Mouse (Mus musculus) embryonic facial prominence, embryonic 13.5 days (tissue): ENCODE measurements around the gene Ngef. TPM values are rescaled to one million over a fixed set of nuclear protein-coding genes. Genes with fewer than 3 reads are reported as not detected.

ENCODE experiments used
- ATAC-seq: fragments of 200-750 bp; cut with Nextera tagmentation; 2 replicates; pipeline ENCODE4 v1.8.0; 2017; ENCODE audit warnings: low read depth; ENCODE audit not compliant: insufficient number of reproducible peaks, insufficient read depth, low FRiP score, low TSS enrichment
- H3K27ac ChIP-seq: fragments of 300-500 bp; sonication (generic); 2 replicates; pipeline ENCODE4 v1.5.1; 2015; ENCODE audit warnings: moderate library complexity, mild to moderate bottlenecking, inconsistent platforms
- H3K27me3 ChIP-seq: fragments of 300-500 bp; sonication (generic); 2 replicates; pipeline ENCODE4 v1.6.1; 2015; ENCODE audit warnings: mild to moderate bottlenecking, inconsistent platforms
- H3K36me3 ChIP-seq: fragments of 300-500 bp; sonication (generic); 2 replicates; pipeline ENCODE4 v1.6.1; 2015; ENCODE audit warnings: mild to moderate bottlenecking, inconsistent platforms
- H3K4me1 ChIP-seq: fragments of 300-500 bp; sonication (generic); 2 replicates; pipeline ENCODE4 v1.6.1; 2015; ENCODE audit warnings: inconsistent platforms
- H3K4me2 ChIP-seq: fragments of 300-500 bp; sonication (generic); 2 replicates; pipeline ENCODE4 v1.6.1; 2015; ENCODE audit warnings: moderate library complexity, mild to moderate bottlenecking, inconsistent platforms
- H3K4me3 ChIP-seq: fragments of 300-500 bp; sonication (generic); 2 replicates; pipeline ENCODE4 v1.5.1; 2015; ENCODE audit warnings: mild to moderate bottlenecking, inconsistent platforms
- H3K9ac ChIP-seq: fragments of 300-500 bp; sonication (generic); 2 replicates; pipeline ENCODE4 v1.6.1; 2015; ENCODE audit warnings: mild to moderate bottlenecking, inconsistent platforms
- H3K9me3 ChIP-seq: fragments of 300-500 bp; sonication (generic); 2 replicates; pipeline ENCODE4 v1.6.1; 2016; ENCODE audit warnings: inconsistent platforms
- WGBS: fragments of 180-500 bp; shearing (Covaris S2); methylation state at CpG from one replicate; pipeline ENCODE4 v1.1.7; 2015; ENCODE audit warnings: mixed read lengths; 5-methylcytosine and 5-hydroxymethylcytosine counted together
- polyA plus RNA-seq: library from polyadenylated mRNA; unstranded; fragments of >200 nt; fragmentation: Nextera tagmentation; extraction: Ambion mirVana; gene quantifications from 2 replicates; pipeline ENCODE4 v1.2.1, GENCODE M21; 2015

The Ngef gene
- polyA plus RNA-seq, 1 experiment from 2014 or later, result 1.1 TPM

DNA sequence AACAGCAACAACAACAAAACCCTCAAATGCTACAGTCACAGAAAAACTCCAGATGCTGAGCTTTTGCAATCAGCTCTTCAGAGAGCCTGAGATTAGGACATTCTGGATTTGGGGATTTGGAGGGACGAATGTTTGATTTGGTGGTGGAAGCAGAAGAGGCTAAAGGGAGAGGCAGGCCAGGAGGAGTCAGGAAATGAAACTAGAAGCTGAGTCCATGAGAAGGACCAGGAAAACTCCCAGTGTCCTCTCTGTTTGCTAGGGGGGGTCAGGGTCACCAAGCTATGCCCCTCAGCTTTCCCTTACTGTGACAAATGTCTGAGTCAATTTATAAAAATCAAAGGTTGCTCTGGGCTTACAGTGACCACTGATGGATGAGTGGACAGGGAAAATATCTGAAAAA, 20.1 kb downstream of the Ngef start:
- H3K36me3 ChIP-seq, result no peaks in the 10 kb centered on the region
- no peaks in the 10 kb centered on the region for H3K4me1 ChIP-seq
- H3K9me3 ChIP-seq, result no peaks in the 10 kb centered on the region
- no peak overlapping the region for H3K27ac ChIP-seq
- no peaks in the 10 kb centered on the region for H3K27me3 ChIP-seq
- H3K4me2 ChIP-seq, result no peak overlapping the region
- no peak overlapping the region for H3K9ac ChIP-seq
- WGBS, result 68% methylated on average over 1 of the region's 1 CpGs
- H3K4me3 ChIP-seq, result no peak overlapping the region
- no peak for ATAC-seq

DNA sequence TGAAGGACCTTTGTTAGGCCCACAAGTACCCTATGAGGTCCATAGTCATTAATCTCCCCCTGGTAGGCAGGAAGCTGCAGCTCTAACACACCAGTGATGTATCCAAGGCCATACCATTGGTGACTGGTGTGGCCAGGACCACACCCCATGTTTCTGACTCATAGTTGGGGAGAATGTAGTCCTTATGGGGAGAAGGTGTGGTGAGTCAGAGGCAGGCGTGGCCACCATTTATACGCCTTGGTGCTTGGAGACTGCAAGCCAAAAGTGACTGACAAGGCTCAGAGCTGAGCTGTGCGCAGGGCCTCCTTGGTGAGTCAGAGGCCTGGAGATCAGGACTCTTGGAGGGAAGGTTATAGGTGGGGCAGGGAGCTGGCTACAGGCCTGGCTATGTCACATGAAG, 22.7 kb downstream of the Ngef start:
- Histone ChIP-seq H3K4me1 (no peaks in the 10 kb centered on the region), H3K9ac (no peak overlapping the region), H3K9me3 (no peaks in the 10 kb centered on the region), H3K4me3 (no peak overlapping the region), H3K36me3 (no peaks in the 10 kb centered on the region), H3K4me2 (no peak overlapping the region), H3K27me3 (no peaks in the 10 kb centered on the region), H3K27ac (no peak overlapping the region)
- WGBS, result 87% methylated on average over 3 of the region's 3 CpGs
- ATAC-seq, result no peak

DNA sequence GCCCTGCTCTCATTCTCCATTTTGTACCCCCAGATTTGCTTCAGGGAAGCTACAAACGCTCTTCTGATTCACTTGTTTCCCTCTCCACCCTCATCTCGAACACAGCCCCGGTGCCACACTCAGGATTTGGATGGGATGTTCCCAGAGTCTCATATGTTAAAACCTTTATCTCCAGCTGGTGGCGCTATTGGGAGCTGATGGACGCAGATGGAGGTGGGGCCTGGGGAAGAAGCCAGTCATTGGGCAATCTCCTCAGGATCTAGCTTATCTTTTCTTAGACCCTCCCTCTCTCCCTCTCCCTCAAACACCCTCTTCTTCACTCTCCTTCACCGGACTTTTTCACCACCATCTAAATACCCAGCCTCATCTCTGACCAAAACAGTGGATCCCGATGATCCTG, 32.1 kb downstream of the Ngef start:
- Histone ChIP-seq H3K4me2 (no peak overlapping the region), H3K4me3 (no peak overlapping the region), H3K4me1 (no peaks in the 10 kb centered on the region), H3K27me3 (no peaks in the 10 kb centered on the region), H3K27ac (no peak overlapping the region), H3K9me3 (no peaks in the 10 kb centered on the region), H3K9ac (no peak overlapping the region), H3K36me3 (no peaks in the 10 kb centered on the region)
- 36% methylated on average over 7 of the region's 7 CpGs for WGBS
- ATAC-seq, result no peak

DNA sequence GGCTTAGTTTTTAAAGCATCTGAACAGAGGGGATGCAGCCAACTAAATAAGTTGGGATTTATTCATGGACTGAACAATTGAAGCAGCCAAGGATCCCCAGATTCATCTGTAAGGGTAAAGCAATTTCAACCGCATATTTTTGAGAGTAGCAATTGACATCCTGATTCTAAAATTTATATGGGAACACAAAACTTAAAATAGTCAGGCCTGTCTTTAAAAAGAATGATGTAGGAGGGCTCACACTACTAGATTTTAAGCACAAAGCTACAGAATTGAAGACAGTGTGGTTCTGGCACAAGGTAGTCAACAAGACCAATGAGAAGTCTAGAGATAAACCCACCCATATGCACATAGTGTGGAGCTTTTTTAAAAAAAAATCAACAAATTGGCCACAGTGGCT, 36.7 kb downstream of the Ngef start:
- Histone ChIP-seq H3K36me3 (no peaks in the 10 kb centered on the region), H3K4me3 (no peak overlapping the region), H3K27ac (no peak overlapping the region), H3K4me1 (no peaks in the 10 kb centered on the region), H3K9me3 (no peaks in the 10 kb centered on the region), H3K27me3 (no peaks in the 10 kb centered on the region), H3K4me2 (no peak overlapping the region), H3K9ac (no peak overlapping the region)
- ATAC-seq, result no peak
- 90% methylated on average over 1 of the region's 1 CpGs for WGBS

DNA sequence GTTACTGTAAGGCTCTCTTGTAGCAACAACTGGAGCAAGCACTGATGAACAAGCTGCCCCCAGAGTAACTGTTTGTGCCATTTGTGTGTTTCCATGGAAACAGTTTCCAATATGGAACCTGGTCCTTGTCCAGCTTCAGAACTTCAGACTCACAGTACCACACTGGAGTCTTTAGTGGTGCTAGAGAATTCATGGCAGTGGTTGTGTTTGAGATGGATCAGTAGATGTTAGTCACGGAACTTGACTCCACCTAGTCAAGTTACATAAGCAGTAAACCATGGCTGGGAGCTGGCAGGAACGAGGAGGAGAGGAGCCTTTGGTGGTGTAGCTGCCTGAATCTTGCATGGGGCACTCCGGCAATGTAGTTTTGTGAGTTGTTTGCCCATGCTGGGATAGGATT, 39.6 kb downstream of the Ngef start:
- Histone ChIP-seq H3K9ac (no peak overlapping the region), H3K4me1 (no peaks in the 10 kb centered on the region), H3K4me2 (no peak overlapping the region), H3K27ac (no peak overlapping the region), H3K27me3 (no peaks in the 10 kb centered on the region), H3K4me3 (no peak overlapping the region), H3K36me3 (no peaks in the 10 kb centered on the region), H3K9me3 (no peaks in the 10 kb centered on the region)
- WGBS, result 75% methylated on average over 3 of the region's 3 CpGs
- no peak for ATAC-seq

GRCm38 (mm10) chr1:87532346-87532745, 41.3 kb downstream of the Ngef start:
- WGBS, result 76% methylated on average over 4 of the region's 4 CpGs
- no peak for ATAC-seq
- Histone ChIP-seq H3K9ac (no peak overlapping the region), H3K27ac (no peak overlapping the region), H3K9me3 (no peaks in the 10 kb centered on the region), H3K36me3 (no peaks in the 10 kb centered on the region), H3K4me2 (no peak overlapping the region), H3K4me3 (no peak overlapping the region), H3K4me1 (no peaks in the 10 kb centered on the region), H3K27me3 (no peaks in the 10 kb centered on the region)

DNA sequence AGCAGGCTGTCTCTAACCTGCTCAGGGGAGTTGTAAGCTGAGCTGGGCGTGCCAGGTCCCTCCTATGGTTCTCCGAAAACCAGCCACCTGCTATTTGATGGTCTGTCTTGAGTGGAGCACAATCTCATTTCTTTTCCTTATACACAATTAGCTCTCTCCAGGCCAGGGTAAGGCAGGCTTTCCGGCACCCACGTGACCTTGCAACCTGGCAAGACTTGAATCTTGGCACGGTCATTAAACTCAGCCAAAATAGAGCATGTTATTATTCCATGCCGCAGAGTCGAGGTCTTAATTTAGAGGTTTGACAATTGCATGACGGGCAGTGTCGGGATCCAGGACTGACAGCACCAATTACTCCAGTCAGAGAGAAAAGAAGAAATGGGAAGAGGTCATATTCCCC, 46.5 kb downstream of the Ngef start:
- no peak overlapping the region for H3K4me2 ChIP-seq

DNA sequence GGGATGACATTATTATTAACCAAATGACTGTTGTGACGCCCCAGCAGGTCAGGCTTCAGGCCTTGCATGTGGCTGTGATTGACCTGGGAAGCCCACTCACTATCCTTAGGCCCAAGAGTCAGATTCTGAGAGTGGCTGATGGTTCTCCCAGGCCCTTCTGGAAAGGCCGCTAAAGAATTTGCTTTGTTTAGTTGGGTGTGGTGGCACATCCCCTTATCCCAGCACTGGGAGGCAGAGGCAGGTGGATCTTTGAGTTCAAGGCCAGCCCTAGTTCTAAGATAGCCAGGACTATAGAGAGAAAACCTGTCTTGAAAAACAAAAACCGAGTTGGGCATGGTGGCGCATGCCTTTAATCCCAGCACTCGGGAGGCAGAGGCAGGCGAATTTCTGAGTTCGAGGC, 48.6 kb downstream of the Ngef start:
- Histone ChIP-seq H3K36me3 (no peaks in the 10 kb centered on the region), H3K4me3 (no peak overlapping the region), H3K4me2 (no peak overlapping the region), H3K27ac (no peak overlapping the region), H3K9ac (no peak overlapping the region), H3K27me3 (peaks cover 4% of the 10 kb centered on the region; the same call in 1 of the 2 replicates), H3K4me1 (0 out of 2 replicates have a peak, but pooled peaks cover 4% of the 10 kb centered on the region), H3K9me3 (no peaks in the 10 kb centered on the region)
- no peak for ATAC-seq
- 93% methylated on average over 7 of the region's 7 CpGs for WGBS

More for the DNA sequence above, 46.5 kb downstream of the Ngef start:
- no peak overlapping the region for H3K4me3 ChIP-seq
- H3K27ac ChIP-seq, result no peak overlapping the region
- no peaks in the 10 kb centered on the region for H3K36me3 ChIP-seq
- no peaks in the 10 kb centered on the region for H3K9me3 ChIP-seq
- no peak overlapping the region for H3K9ac ChIP-seq
- 57% methylated on average over 9 of the region's 9 CpGs for WGBS
- ATAC-seq, result no peak
- no peaks in the 10 kb centered on the region for H3K27me3 ChIP-seq
- no peaks in the 10 kb centered on the region for H3K4me1 ChIP-seq

GRCm38 (mm10) chr1:87521523-87521922, 52.1 kb downstream of the Ngef start:
- no peak overlapping the region for H3K4me3 ChIP-seq
- H3K9ac ChIP-seq, result no peak overlapping the region
- peaks cover 4% of the 10 kb centered on the region; the same call in 1 of the 2 replicates for H3K27me3 ChIP-seq
- H3K4me2 ChIP-seq, result no peak overlapping the region
- no peak overlapping the region for H3K27ac ChIP-seq
- H3K4me1 ChIP-seq, result 0 out of 2 replicates have a peak, but pooled peaks cover 4% of the 10 kb centered on the region
- 67% methylated on average over 1 of the region's 1 CpGs for WGBS
- no peaks in the 10 kb centered on the region for H3K9me3 ChIP-seq
- no peak for ATAC-seq
- H3K36me3 ChIP-seq, result no peaks in the 10 kb centered on the region

- no peak for ATAC-seq
- 0 out of 2 replicates have a peak, but pooled peaks cover 4% of the 10 kb centered on the region for H3K4me1 ChIP-seq
- peaks cover 4% of the 10 kb centered on the region; the same call in 1 of the 2 replicates for H3K27me3 ChIP-seq
- no peaks in the 10 kb centered on the region for H3K36me3 ChIP-seq
- peak overlapping the region; percentile 30 for H3K4me2 ChIP-seq
- H3K9me3 ChIP-seq, result no peaks in the 10 kb centered on the region
- 0 out of 2 replicates have a peak overlapping the region, but pooled peaks have one; percentile 44 for H3K9ac ChIP-seq
- no peak overlapping the region for H3K27ac ChIP-seq
- no peak overlapping the region for H3K4me3 ChIP-seq
Measured at GRCm38 (mm10) chr1:87520467-87520866, 53.2 kb downstream of the Ngef start.

DNA sequence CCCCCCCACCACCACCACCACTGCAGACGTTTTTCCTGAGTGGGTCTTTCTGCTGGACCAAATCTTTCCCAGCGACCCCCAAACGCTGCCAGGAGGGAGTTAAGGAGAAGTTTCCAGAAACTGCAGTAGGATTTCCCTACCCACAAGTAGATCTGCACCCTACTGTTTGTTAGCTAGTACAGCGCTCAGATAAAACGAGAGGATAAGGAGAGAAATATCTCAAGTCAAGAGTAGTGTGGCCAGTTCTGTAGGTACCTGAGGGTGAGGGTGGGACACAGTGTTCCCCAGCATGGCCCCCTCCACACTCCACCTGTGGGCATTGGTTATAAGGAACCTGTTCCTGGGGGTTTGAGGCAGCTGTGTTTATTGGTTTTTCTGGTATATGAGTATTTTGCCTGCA, 62.8 kb downstream of the Ngef start:
- Histone ChIP-seq H3K27ac (no peak overlapping the region), H3K36me3 (no peaks in the 10 kb centered on the region), H3K4me3 (peak overlapping the region; percentile 72), H3K27me3 (peaks cover 58% of the 10 kb centered on the region), H3K9me3 (no peaks in the 10 kb centered on the region), H3K4me2 (peak overlapping the region; percentile 100), H3K4me1 (peaks cover 12% of the 10 kb centered on the region), H3K9ac (no peak overlapping the region)
- 21% methylated on average over 5 of the region's 5 CpGs for WGBS
- no peak for ATAC-seq

GRCm38 (mm10) chr1:87510166-87510691, 63.4 kb downstream of the Ngef start:
- H3K4me2 ChIP-seq, result peak overlapping the region; percentile 100
- H3K9ac ChIP-seq, result peak overlapping the region; percentile 73
- peaks cover 12% of the 10 kb centered on the region for H3K4me1 ChIP-seq
- H3K27me3 ChIP-seq, result peaks cover 61% of the 10 kb centered on the region
- under 1% methylated on average over 49 of the region's 61 CpGs for WGBS
- H3K36me3 ChIP-seq, result no peaks in the 10 kb centered on the region
- no peak overlapping the region for H3K27ac ChIP-seq
- ATAC-seq, result peak; percentile 45; the same call in 1 of the 2 replicates
- H3K4me3 ChIP-seq, result peak overlapping the region; percentile 72
- H3K9me3 ChIP-seq, result no peaks in the 10 kb centered on the region
